Mouse (Mus musculus) frontal cortex, adult 2 months (tissue): Measurements from ENCODE around the gene Gm3776. TPM values are rescaled to one million over a fixed set of nuclear protein-coding genes. Genes with fewer than 3 reads are reported as not detected.
A peak's percentile ranks its signal among the peaks of the same experiment; 100 is the strongest.
"Not testable (repeated sequence)": the region's sequence is repeated elsewhere in the genome, so short reads cannot be mapped to it uniquely, and the experiment has no call there.

Source experiments
- DNase-seq, 2 experiments: peaks; one replicate each; pipeline ENCODE4 v3.0.0; 2022; ENCODE audit warnings: low spot score in 1 of 2; ENCODE audit errors: extremely low spot score in 1 of 2
- polyA plus RNA-seq: library from polyadenylated mRNA; depleted of rRNA; stranded (reverse); fragments of >200 nt; gene quantifications from 2 replicates; pipeline ENCODE4 v1.2.3, GENCODE M21; 2012; rRNA removed

Gene Gm3776
- polyA plus RNA-seq, 1 experiment, result not detected

DNA sequence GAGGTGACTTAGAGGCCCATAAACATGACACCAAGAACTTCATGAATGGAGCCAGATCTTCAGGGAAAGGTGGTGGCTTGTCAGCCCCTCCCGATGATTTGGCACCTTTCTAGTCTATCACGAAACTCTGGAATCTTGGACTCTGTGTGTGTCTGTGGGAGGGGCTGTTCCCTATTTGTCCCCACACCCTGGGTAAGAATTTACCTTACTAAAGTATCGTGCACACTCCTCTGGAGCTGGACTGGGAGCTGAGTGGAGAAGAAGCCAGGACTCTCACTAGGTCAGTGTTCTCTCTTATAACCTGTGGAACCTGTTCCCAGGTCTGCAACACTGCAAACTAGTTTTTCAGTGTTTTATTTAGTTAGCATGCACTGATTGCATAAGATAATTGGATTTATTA, 32.8 kb downstream of the Gm3776 start, which contains the start of gene Gm10639:
Gene Gm10639, plus strand, starts transcription at position 201 of the 400 bp plus-strand sequence.
- DNase-seq, result not testable (repeated sequence)

DNA sequence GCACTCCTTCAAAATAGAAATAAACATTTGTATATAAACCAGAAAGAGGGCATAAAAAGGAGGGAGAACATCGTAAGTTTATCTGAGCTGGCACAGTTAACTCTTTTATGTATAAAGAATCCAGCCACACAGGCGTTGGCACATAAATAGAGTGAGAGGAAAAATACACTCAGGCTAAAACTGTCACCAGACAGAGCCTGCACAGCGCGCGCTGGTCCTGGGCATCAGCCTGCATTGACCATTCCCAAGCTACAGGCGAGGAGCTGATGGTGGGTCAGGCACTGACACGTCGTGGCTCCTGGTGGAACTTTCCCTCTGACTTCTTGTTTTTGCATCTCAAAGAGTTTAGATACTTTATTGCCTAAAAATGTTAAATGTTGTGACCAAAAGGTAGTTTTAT, 35.5 kb downstream of the Gm3776 start:
- not testable (repeated sequence) for DNase-seq

DNA sequence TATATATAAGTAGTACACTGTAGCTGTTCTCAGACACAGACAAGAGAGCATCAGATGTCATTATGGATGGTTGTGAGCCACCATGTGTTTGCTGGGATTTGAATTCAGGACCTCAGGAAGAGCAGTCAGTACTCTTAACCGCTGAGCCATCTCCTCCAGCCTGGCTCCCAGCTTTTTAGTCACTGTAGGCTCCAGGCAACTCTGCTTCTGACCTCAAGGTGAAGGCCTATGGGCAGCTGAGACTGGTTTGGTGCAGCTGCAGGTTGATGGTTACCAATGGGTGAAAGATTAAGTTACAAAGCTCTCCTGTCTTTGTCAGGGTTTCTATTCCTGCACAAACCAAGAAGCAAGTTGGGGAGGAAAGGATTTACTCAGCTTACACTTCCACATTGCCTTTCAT, 36.8 kb downstream of the Gm3776 start:
- not testable (repeated sequence) for DNase-seq

DNA sequence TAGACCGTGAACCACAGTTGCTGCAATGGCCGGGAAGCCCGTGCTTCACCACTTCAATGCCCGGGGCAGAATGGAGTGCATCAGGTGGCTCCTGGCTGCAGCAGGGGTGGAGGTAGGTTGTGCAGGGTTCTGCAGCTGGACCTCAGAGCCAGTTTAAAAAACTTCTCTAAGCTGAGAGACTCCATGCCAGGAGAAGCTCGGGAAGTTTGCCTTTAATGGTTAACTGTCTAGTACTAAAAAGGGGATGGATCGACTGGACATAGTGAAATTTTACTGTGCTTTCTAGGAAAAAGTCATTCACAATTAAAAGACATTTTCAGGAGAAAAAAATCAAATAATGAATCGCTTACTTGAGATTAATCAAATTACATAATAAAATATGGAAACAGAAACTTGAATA, 37.9 kb downstream of the Gm3776 start:
- DNase-seq, result not testable (repeated sequence)

DNA sequence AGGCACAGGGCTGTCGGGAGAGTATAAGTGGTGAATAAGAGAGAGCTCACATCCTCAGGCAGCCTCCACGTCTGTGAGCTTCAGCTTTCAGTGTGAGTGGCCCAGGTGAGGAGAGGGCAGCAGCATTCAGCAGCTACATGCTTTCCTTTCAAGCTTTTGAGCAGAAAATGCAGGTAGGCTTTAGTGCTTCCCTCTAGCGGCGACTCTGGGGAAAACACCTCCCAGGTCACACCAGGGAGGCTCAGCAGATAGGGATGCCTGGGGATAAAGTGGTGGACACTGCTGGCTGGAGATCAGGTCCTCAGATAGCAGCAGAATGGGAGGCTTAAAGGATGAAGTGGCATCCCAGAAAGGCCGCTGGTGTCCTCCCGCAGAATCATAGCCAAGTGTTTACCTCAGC, 39.2 kb downstream of the Gm3776 start:
- DNase-seq, result peak in 1 of 2 experiments; percentile 66

DNA sequence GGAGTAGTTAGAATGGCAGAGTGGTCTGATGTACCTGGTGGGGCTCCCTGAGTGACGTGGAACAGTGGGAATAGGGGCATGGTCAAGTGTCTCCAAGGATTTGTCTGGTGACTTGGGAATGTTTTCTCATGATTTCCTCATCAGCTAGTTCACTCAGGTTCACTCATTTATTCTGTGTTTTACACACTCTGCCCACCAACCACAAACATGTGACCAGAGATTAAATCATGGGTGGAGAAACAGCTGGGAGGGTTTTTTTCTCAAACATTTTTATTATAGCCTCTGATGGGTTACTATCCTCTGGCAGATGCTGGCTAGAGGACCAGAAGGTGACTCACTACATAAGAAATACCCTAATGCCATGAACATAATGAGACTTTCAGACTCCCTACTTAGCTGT, 41.3 kb downstream of the Gm3776 start:
- DNase-seq, result no peak

DNA sequence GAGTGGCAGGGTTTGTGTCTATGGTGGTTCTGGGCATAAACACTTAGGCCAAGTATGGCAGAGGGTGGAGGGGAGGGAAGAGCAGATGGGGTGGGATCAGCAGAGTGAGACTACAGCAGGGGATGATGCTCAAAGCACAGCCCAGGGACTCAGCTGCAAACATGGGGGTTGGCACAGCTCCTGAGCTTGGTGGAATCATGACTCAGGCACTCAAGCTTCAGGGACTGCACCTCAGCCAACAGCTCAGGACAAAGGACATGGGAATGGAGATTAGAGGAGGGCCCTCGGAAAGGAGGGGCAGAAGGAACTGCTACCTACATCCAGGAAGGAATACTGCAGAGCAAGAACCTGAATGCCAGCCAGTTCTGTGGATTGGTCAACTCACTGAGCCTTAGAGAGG, 42.2 kb downstream of the Gm3776 start:
- not testable (repeated sequence) for DNase-seq

DNA sequence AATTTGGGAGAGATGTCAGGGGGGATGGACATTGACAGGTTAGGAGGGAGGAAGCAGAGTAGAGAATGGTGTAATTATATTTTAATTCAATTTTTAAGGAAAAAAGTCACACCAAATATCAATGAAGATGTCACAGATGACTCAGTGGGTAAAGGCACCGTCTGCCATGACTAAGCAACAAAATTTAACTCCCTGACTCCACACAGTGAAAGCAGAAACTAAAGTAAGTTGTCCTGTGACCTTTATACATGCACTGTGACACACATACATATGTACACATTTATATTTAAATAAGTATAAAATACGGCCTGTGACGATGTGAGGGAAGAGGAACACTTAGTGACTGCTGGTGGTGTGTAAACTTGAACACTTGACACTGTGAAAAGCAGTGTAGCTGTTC, 51.2 kb downstream of the Gm3776 start:
- DNase-seq, result not testable (repeated sequence)

DNA sequence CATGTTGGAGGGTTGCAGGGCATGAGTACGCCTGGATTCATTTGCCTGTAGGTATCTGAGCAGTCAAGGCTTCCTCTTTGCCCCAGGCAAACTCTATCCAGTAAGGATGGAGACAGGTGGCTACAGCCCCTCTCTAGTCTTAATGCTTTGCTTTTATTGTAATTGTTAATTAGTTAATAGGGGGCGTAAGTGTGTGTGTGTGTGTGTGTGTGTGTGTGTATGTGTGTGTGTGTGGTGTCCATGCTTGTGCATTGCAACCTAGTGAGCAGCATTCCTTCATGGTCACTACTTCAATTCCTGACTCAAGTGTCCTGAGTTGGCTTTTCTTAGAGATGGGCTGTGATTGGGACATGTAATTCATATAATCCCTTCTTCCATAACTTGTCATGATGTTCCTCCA, 57.8 kb downstream of the Gm3776 start, which contains the start of gene Omt2a:
Gene Omt2a, minus strand, starts transcription at position 101 of the 400 bp plus-strand sequence.
- no peak for DNase-seq

Other genes starting within 250 kb of the Gm3776 start
- 0.08 TPM in 1 of 2 replicates, not detected in the other for gene Gcm1, start 205.2 kb upstream of the Gm3776 start, polyA plus RNA-seq
- gene Fbxo9, start 148.1 kb upstream of the Gm3776 start, polyA plus RNA-seq, result 124 TPM in 2 replicates
- 15.6 and 16.2 TPM in 2 replicates for gene Ick, start 147.9 kb upstream of the Gm3776 start, polyA plus RNA-seq
- 90.2 and 94.2 TPM in 2 replicates for gene Gsta4, start 74.4 kb upstream of the Gm3776 start, polyA plus RNA-seq
- gene Gsta1, start 26.5 kb upstream of the Gm3776 start, polyA plus RNA-seq, result not detected in 2 replicates
- not detected in 2 replicates for gene Gm10639, start 32.8 kb downstream of the Gm3776 start, polyA plus RNA-seq
- gene Omt2a, start 57.7 kb downstream of the Gm3776 start, polyA plus RNA-seq, result not detected in 2 replicates
- gene Omt2b, start 70.5 kb downstream of the Gm3776 start, polyA plus RNA-seq, result not detected in 2 replicates
- gene Gsta2, start 98.7 kb downstream of the Gm3776 start, polyA plus RNA-seq, result 0.21 TPM in 1 of 2 replicates, not detected in the other
- gene Dppa5a, start 111.0 kb downstream of the Gm3776 start, polyA plus RNA-seq, result 0.18 TPM in 1 of 2 replicates, not detected in the other
- 0.06 and 0.08 TPM in 2 replicates for gene Ooep, start 121.6 kb downstream of the Gm3776 start, polyA plus RNA-seq
- gene Ddx43, start 138.6 kb downstream of the Gm3776 start, polyA plus RNA-seq, result 0.19 and 0.30 TPM in 2 replicates
- 0.59 and 0.90 TPM in 2 replicates for gene Cgas, start 186.1 kb downstream of the Gm3776 start, polyA plus RNA-seq
- gene Mto1, start 191.1 kb downstream of the Gm3776 start, polyA plus RNA-seq, result 27.5 and 33.9 TPM in 2 replicates
- 0.68 and 0.80 TPM in 2 replicates for gene Gm17324, start 191.7 kb downstream of the Gm3776 start, polyA plus RNA-seq
- gene Eef1a1, start 232.0 kb downstream of the Gm3776 start, polyA plus RNA-seq, result 3,478 and 3,677 TPM in 2 replicates